Mouse (Mus musculus): ENCODE data around the gene Mboat7. TPM values are rescaled to one million over a fixed set of nuclear protein-coding genes. Genes with fewer than 3 reads are reported as not detected.

Gene Mboat7
- polyA plus RNA-seq, 1 experiment from 2014 or later = 40.7 TPM

DNA sequence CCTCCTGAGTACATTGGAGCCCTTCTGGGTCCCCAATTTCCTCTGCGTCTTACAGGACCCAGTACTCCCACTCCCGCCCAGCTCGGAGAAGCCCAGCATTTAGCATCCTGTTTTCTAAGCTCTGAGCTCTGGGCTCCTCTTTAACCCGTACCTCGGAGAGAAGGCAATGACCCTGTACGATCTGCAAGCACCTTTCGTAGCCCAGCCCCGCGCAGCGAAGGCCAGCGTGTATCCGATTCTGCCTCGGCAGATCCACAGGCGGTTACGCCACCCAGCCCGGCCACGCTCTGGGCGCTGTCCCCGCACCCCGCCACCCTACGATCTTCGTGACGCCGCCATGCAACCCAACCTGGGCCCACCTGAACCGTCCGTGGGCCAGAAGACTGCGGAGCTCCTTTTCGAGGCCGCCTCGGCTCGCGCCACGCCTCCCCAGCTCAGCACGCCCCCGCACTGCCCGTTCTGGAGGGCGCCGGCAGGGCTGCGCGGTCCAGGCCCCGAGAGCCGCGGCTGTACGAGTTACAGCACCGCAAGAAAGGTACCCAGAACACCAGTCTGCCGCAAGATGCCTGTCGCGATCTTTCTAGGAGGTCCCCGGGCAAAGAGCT is 839 bp downstream of the Mboat7 start, which contains the start of gene Tsen34:
TSS of gene Tsen34 (plus strand) at position 482 of the 605 bp plus-strand sequence.
- Histone ChIP-seq H3K36me3 (peaks cover 47% of the 10 kb centered on the region), H3K4me3 (peak within 1 kb of the TSS; percentile 79), H3K9ac (peak within 1 kb of the TSS; percentile 88), H3K9me3 (no peaks in the 10 kb centered on the region), H3K27me3 (replicated peaks) (no peaks in the 10 kb centered on the region), H3K4me1 (peaks cover 25% of the 10 kb centered on the region), H3K27ac (replicated peaks) (peak within 1 kb of the TSS; percentile 99), H3K4me2 (peak within 1 kb of the TSS; percentile 96)
- no peak; the same call in none of the 2 replicates for ATAC-seq (ENCODE audit: extremely low read depth, insufficient number of reproducible peaks, low FRiP score, low TSS enrichment)
- under 1% methylated on average over 49 of the region's 49 CpGs for WGBS

DNA sequence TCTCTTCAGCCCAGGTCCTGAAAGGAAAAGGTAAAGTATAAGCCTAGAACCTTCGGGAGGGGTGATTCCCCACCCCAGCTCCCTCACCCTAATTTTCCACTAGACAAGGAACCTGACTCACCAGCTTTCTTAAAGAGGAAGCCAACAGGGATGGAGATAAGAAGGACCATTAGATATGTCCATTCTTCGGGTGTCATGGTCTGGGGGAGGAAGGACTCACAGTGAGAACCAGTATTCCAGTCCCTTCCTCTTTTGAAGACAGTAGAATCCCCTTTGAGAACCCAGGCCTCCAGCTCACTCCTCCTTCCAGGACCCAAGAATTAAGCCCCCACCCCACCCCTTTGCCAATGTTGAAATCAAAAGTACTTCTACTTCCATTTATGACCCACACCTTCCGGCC is 1.4 kb downstream of the Mboat7 start:
- H3K36me3 ChIP-seq = peaks cover 47% of the 10 kb centered on the region
- H3K4me1 ChIP-seq = peaks cover 25% of the 10 kb centered on the region
- peak overlapping the region; percentile 79 for H3K4me3 ChIP-seq
- H3K9ac ChIP-seq = peak overlapping the region; percentile 88
- H3K27ac ChIP-seq (replicated peaks) = peak overlapping the region; percentile 99
- H3K27me3 ChIP-seq (replicated peaks) = no peaks in the 10 kb centered on the region
- H3K9me3 ChIP-seq = no peaks in the 10 kb centered on the region
- no peak for ATAC-seq (ENCODE audit: extremely low read depth, insufficient number of reproducible peaks, low FRiP score, low TSS enrichment)
- 31% methylated on average over 3 of the region's 3 CpGs for WGBS
- peak overlapping the region; percentile 96 for H3K4me2 ChIP-seq

DNA sequence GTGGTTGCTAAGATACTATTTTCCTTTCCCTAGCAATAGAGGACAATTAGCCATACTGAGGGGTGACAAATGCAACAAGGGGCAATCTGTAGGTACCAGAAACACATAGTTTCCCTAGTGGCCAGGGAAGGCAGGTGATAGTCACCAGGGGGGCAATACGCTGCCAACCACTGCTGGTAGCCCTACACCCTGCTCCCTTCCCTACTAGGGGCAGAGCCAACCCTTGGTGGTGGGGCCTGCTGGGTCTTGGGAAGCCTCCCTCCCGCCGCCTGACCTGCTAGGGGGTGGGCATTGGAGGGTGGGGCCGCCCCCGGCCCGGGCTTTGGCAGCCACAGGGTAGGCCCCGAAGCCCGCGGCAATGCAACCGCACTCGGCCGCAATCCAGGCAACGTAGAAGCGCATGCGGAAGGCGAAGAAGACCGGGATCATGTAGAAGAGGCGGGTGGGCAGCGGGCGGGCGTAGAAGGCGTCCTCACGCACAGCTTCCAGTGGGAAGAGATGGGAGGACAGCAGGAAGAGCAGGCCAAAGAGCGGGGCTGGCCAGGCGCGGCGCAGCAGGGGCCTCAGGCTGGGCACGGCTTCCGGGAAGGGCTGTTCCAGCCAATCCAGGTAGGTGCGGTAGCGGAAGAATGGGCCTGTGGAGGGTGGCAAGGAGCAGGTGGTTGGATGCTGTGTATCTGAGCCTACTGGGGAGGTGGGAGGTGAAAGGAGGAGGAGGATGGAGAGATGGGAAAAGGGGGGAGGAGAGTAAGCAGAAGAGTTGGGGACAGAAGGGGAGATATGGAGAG is 7.7 kb downstream of the Mboat7 start:
- Histone ChIP-seq H3K27ac (replicated peaks) (no peak overlapping the region), H3K4me3 (no peak overlapping the region), H3K9ac (no peak overlapping the region), H3K27me3 (replicated peaks) (no peaks in the 10 kb centered on the region), H3K36me3 (peaks cover 75% of the 10 kb centered on the region), H3K9me3 (no peaks in the 10 kb centered on the region), H3K4me2 (no peak overlapping the region), H3K4me1 (no peaks in the 10 kb centered on the region)
- ATAC-seq (ENCODE audit: extremely low read depth, insufficient number of reproducible peaks, low FRiP score, low TSS enrichment) = no peak
- WGBS = 76% methylated on average over 31 of the region's 31 CpGs

GRCm38 (mm10) chr7:3684698-3685097 is 8.6 kb downstream of the Mboat7 start:
- no peaks in the 10 kb centered on the region for H3K9me3 ChIP-seq
- no peaks in the 10 kb centered on the region for H3K27me3 ChIP-seq (replicated peaks)
- no peak overlapping the region for H3K4me3 ChIP-seq
- H3K4me1 ChIP-seq = no peaks in the 10 kb centered on the region
- H3K9ac ChIP-seq = no peak overlapping the region
- no peak for ATAC-seq (ENCODE audit: extremely low read depth, insufficient number of reproducible peaks, low FRiP score, low TSS enrichment)
- peaks cover 73% of the 10 kb centered on the region for H3K36me3 ChIP-seq
- no peak overlapping the region for H3K27ac ChIP-seq (replicated peaks)
- H3K4me2 ChIP-seq = no peak overlapping the region
- 86% methylated on average over 8 of the region's 8 CpGs for WGBS

DNA sequence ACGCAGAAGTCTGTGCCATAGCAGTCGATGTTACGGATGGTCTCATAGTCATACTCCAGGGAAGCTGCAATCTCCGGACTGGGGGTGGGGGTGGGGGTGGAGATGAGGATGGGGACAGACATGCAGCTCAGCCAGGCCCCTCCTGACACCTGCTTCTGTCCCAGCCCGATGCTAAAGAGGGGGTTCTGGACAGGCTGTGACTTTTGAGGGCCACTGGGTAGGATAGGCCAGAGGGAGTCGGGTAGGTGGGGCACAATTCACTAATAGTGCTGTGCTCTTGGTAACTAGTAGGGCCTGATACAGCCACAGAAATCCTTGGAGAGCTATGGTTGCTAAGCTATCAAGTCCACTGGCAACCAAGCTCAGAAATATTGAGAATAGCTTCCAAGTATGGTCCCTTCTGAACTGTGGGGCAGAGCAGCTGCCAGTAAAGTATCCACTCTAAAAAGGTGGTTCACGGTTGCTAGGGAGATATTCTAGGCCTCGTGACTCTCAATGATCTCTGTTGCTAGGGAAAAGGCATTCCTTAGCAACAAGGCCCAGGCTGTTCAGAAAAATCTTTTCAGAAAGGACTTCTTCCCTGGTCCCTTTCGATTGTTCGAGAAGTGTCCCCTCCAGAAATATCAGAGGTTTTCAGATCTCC is 9.3 kb downstream of the Mboat7 start:
- ATAC-seq (ENCODE audit: extremely low read depth, insufficient number of reproducible peaks, low FRiP score, low TSS enrichment) = no peak
- WGBS = 81% methylated on average over 10 of the region's 10 CpGs
- H3K9ac ChIP-seq = no peak overlapping the region
- H3K27ac ChIP-seq (replicated peaks) = no peak overlapping the region
- H3K4me2 ChIP-seq = no peak overlapping the region
- no peak overlapping the region for H3K4me3 ChIP-seq
- no peaks in the 10 kb centered on the region for H3K4me1 ChIP-seq
- no peaks in the 10 kb centered on the region for H3K9me3 ChIP-seq
- H3K27me3 ChIP-seq (replicated peaks) = no peaks in the 10 kb centered on the region
- peaks cover 73% of the 10 kb centered on the region for H3K36me3 ChIP-seq

DNA sequence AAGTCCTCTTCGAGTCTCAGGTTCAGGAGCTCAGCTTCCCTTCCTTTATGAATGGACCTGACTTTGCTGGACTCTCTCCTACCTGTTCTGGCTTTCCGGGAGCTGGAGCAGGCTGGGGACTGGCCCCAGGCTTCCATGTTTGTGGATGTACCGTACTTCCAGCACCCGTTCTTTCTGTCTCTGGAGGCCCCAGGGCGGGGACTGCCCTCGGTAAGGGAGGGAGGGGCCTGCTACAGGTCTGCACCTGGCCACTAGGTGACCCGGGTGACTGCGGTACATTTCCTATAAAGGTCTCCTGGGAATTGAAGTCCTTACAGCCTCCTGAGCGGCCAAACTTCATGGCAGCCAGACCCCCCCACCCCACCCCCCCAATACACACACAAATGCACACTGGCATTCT is 16.0 kb downstream of the Mboat7 start, which contains the start of gene Tmc4:
TSS of gene Tmc4 (minus strand) at position 212 of the 400 bp plus-strand sequence.
- H3K4me2 ChIP-seq = no peak within 1 kb of the TSS
- H3K27ac ChIP-seq (replicated peaks) = no peak within 1 kb of the TSS
- H3K4me3 ChIP-seq = no peak within 1 kb of the TSS
- H3K9ac ChIP-seq = no peak within 1 kb of the TSS
- peaks cover 24% of the 10 kb centered on the region for H3K36me3 ChIP-seq
- no peaks in the 10 kb centered on the region for H3K27me3 ChIP-seq (replicated peaks)
- H3K4me1 ChIP-seq = no peaks in the 10 kb centered on the region
- ATAC-seq (ENCODE audit: extremely low read depth, insufficient number of reproducible peaks, low FRiP score, low TSS enrichment) = no peak
- 59% methylated on average over 9 of the region's 9 CpGs for WGBS
- H3K9me3 ChIP-seq = no peaks in the 10 kb centered on the region

DNA sequence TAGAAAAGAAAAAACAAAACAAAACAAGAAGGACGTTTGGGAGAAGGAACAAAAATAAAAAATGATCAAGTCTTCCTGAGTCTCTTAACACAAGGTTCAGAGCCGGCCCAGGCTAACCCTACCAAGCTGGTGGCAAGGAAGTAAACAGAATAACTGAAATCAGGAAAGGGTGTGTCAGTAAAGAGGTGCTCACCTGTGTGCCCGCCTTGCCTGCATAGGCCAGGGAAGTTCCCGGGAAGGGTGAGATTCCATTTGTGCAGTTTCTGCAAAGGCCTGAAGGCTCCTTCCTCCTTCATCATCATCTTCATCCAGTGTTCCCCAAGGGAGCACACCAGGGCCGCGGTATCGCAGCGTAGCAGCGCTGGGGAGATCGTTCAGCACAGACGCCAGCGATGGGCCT is 17.0 kb downstream of the Mboat7 start:
- 77% methylated on average over 12 of the region's 12 CpGs for WGBS
- H3K4me3 ChIP-seq = no peak overlapping the region
- ATAC-seq (ENCODE audit: extremely low read depth, insufficient number of reproducible peaks, low FRiP score, low TSS enrichment) = no peak
- no peak overlapping the region for H3K4me2 ChIP-seq
- no peaks in the 10 kb centered on the region for H3K4me1 ChIP-seq
- no peak overlapping the region for H3K27ac ChIP-seq (replicated peaks)
- H3K36me3 ChIP-seq = peaks cover 20% of the 10 kb centered on the region
- no peaks in the 10 kb centered on the region for H3K9me3 ChIP-seq
- H3K27me3 ChIP-seq (replicated peaks) = no peaks in the 10 kb centered on the region
- no peak overlapping the region for H3K9ac ChIP-seq

DNA sequence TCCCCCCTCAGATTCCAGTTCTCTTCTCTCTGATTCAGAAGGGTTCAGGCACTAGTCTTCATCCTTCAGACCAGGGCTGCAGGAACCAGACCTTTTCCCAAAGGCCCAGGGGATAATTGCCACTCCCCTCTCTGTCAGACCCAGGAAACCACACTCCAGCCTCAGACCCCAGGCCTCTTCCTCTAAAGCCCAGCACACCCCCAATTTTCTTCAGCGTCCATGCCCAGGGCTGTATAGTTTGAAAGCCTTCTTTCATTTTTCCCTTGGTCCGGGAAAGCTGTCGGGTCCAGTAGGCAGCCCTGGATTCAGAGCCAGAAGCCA is 18.1 kb downstream of the Mboat7 start:
- no peak for ATAC-seq (ENCODE audit: extremely low read depth, insufficient number of reproducible peaks, low FRiP score, low TSS enrichment)
- Histone ChIP-seq H3K9me3 (no peaks in the 10 kb centered on the region), H3K27me3 (replicated peaks) (no peaks in the 10 kb centered on the region), H3K4me2 (no peak overlapping the region), H3K4me3 (no peak overlapping the region), H3K27ac (replicated peaks) (no peak overlapping the region), H3K36me3 (peaks cover 10% of the 10 kb centered on the region), H3K9ac (no peak overlapping the region), H3K4me1 (no peaks in the 10 kb centered on the region)
- 85% methylated on average over 3 of the region's 3 CpGs for WGBS

DNA sequence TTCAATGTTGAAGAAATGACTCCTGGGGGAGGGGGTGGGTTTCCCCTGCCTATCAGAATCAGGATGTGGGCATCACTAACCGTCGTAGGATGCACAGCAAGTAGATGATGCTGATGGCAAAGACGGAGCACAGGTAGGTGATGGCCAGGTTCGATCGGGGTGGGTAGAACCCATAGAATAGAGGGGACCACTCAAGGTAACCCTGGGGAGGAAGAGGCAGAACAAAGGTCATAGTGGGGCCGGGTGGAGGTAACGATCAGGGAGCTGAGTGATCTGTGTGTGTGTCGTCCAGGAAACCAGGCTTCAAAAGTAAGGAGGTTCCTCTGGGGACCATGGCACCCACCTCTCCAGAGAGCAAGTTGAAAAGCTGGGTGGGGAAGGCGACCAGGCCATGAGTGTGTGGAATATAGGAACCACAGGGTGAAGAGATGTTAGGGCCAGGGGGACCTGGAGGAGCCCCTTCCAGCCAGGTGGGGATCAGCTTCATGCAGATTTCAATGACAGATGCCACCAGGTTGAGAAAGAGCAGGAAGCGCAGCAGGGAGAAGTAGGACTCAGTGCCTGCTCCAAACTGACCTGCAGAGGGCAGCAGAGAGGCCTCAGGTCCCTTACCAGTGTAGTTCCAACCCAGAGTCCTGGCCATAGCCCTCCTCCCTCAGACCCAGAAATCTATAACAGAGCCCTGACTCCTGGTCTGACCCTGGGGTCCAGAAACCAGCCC is 18.7 kb downstream of the Mboat7 start:
- H3K4me1 ChIP-seq = no peaks in the 10 kb centered on the region
- H3K36me3 ChIP-seq = peaks cover 9% of the 10 kb centered on the region
- WGBS = 63% methylated on average over 10 of the region's 10 CpGs
- no peak overlapping the region for H3K4me2 ChIP-seq
- H3K27me3 ChIP-seq (replicated peaks) = no peaks in the 10 kb centered on the region
- ATAC-seq (ENCODE audit: extremely low read depth, insufficient number of reproducible peaks, low FRiP score, low TSS enrichment) = no peak
- no peaks in the 10 kb centered on the region for H3K9me3 ChIP-seq
- H3K27ac ChIP-seq (replicated peaks) = no peak overlapping the region
- H3K9ac ChIP-seq = no peak overlapping the region
- H3K4me3 ChIP-seq = no peak overlapping the region

- no peak for ATAC-seq (ENCODE audit: extremely low read depth, insufficient number of reproducible peaks, low FRiP score, low TSS enrichment)
- Histone ChIP-seq H3K4me3 (peak overlapping the region; percentile 42), H3K4me1 (peaks cover 38% of the 10 kb centered on the region), H3K9me3 (no peaks in the 10 kb centered on the region), H3K27ac (replicated peaks) (peak overlapping the region; percentile 54), H3K4me2 (peak overlapping the region; percentile 75), H3K9ac (peak overlapping the region; percentile 69), H3K27me3 (replicated peaks) (no peaks in the 10 kb centered on the region), H3K36me3 (peaks cover 19% of the 10 kb centered on the region)
- 4% methylated on average over 14 of the region's 14 CpGs for WGBS
Observed at GRCm38 (mm10) chr7:3666921-3667391, 26.4 kb downstream of the Mboat7 start.

Measured in heart, embryonic 13.5 days (tissue).